Mouse (Mus musculus) natural killer cell, adult 2 months (primary cell): Measurements from ENCODE around the gene Nos1ap.

ENCODE experiments used
- DNase-seq, 2 experiments: peaks; one replicate each; pipeline ENCODE4 v3.0.0; 2022; ENCODE audit warnings: low spot score in 2 of 2

Nos1ap gene

GRCm38 (mm10) chr1:170466099-170467009 is 123.3 kb downstream of the Nos1ap start:
- DNase-seq: no peak

- no peak for DNase-seq
Observed at GRCm38 (mm10) chr1:170462140-170462539, 127.5 kb downstream of the Nos1ap start.

DNA sequence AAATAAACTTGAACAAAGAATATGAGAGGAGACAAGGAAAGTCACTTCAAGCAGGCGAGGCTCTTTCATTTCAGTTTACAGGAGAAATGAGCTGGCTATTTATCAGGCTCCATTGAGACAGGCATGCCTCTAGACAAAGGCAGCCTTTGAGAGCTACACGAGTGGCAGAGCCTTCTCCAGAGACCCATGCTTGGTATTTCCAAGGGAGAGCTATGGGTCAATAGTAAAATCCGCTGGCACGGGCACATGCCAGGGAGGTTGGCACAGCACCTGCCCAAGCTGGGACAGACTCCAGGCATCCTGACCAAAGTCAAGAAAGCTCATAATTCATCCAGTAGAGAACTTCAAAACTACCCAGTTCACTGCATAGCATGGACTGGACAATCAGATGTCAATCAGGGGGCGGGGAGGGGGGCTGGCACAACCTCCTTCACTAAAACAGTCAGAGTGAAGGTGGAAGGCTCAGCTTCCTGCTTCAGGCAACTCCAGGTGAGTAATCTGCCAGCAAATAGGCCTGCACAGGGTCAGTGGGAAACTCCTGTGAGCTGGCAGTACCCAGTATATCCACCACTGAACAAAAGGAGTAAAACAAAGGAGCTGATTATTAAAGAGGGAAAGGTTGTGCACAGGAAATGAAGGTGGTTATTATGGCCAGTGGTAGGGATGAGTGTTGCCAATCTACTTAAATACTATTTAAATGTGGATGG is 129.6 kb downstream of the Nos1ap start:
- DNase-seq: no peak

DNA sequence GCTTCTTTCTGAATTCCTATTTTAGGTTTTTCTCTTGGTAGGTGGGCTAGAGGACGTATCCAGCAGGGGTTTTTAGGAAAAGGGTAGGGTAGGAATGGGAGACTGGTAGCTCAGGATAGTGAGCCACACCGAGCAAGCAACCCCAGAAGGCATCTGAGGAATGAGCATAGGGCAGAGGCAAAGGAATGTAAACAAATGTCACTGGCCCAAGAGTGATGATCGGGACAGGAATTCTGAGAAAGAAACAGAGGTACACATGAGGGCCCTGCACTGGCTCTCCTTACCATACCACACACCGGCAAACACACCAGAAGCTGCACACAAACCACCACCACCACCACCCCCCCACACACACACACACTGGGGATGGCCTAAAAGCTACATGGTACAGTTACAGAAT is 132.0 kb downstream of the Nos1ap start:
- DNase-seq: no peak

GRCm38 (mm10) chr1:170455910-170456700 is 133.6 kb downstream of the Nos1ap start:
- DNase-seq: no peak

- no peak for DNase-seq
Observed at GRCm38 (mm10) chr1:170455387-170455786, 134.3 kb downstream of the Nos1ap start.

GRCm38 (mm10) chr1:170453455-170453854 is 136.2 kb downstream of the Nos1ap start:
- no peak for DNase-seq

DNA sequence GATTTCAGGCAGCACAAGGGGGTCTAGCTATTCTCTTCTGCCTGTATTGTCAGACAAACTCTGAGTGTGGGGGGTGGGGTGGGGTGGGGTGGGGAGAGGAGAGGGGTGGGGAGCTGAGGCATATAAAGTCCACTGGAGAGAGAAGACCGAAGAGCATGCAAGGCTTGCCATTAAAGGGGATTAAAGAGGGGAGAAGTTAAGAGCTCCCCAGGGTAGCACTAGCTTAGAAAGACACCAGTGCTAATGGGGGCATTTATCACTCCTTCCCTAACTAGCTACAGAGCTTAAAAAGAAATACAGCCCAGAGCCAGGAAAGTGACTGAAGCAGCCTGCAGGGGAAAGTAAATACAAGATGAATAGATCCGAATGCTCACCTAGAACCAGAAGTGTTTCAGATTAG is 141.4 kb downstream of the Nos1ap start:
- no peak for DNase-seq

DNA sequence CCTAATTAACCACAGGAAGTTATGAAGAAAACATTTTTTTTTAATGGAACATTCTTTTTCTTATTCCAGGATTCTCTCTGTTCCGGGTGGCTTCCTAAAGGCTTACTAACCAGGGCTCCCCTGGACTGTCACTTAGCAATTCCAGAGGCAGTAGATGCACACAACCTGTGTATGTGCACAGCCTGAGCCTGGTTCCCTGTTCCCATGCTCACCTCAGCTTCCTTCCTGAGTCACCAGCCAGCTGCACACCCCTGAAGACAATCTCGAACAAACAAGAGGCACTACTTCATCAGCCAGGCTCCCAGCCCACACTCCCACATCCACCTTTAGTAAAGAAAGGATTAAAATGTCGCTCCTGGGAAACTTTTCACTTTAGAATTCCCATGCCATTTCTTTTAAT is 144.2 kb downstream of the Nos1ap start:
- no peak for DNase-seq

DNA sequence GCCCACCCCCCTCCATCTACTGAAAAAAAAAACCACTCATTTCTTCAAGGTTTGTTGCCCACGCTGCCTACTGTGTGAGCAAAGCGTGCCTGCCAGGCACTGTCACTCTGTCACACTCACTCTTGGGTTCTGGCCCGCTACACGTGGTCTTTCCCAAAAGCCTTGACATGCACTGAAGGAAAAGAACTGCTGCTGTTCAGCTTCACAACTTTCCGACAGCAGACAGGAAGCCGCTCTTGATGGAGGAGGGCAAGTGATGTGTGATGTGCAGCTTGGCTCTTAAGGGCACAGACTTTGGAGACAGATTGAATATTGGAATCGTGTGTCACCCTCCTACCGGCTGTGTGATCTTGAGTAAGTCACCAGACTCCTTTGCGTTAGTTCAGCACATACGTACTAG is 149.3 kb downstream of the Nos1ap start:
- DNase-seq: no peak

DNA sequence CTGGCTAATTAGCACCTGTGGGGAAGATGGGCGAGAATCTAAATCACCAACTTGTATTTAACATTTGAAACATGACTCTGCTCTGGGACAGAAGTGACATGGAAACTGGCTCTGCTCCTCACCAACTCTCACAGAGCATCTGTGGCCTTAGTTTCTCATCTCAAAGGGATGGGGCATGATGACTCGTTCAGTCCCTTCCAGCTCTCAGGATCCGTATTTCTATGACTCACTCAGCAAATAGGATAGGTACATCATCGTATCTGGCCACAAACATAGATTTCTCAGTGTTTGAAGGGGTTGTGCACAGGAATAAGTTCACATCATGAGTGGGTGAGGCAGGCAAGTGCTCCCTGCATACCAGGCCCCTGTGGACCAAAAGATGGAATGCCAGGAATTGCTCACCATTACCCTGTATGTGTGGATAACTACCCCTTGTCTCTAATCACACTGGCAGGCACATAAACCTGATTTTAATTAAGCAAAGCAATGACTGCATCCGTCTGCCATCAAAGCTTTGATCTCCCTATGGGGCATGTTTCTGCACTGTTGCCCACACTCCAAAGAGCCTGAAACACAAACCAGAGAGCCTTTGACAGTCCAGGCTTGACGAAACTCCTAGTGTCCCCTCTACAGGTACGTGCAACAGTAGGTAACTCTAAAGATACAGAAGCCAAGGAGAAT is 151.1 kb downstream of the Nos1ap start:
- no peak for DNase-seq

- DNase-seq: no peak
Observed at GRCm38 (mm10) chr1:170434146-170434545, 155.5 kb downstream of the Nos1ap start.

GRCm38 (mm10) chr1:170433661-170434060 is 156.0 kb downstream of the Nos1ap start:
- DNase-seq: no peak

DNA sequence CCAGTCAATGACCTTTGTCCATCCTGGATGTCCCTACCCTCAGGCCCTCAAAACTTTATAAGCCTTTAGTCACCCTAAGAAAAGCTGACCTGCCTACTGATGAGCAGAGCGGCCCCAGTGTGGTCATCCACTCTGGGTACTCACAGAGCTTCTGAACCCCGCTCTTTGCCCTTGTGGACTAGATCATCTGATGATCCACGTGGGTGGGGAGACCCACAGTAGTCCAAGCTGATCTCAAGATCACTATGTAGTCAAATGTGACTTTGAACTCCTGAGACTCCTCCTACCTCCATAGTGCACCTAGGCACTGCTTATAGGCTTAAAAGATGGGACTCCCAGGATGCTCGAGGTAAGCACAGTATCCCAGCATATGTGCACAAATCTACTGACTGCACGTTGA is 157.4 kb downstream of the Nos1ap start:
- DNase-seq: no peak

DNA sequence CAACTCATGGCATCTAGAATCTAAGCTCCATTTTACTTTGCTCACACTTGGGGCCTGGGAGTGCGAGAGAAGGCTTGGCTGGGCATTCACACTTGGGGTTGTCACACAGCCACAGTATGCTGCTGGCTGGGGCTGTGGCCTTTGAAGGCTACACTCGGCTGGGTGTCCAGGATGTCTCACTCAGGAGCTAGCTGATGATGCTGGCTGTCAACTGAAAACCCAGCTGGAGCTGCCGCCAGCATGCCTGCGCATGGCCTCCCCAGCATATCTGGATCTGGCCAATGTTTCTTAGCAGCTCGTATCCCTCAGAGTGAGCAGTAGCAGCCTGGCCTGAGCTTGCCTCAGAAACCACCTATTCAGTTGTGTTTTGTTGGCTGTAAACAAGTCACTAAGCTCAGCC is 158.3 kb downstream of the Nos1ap start:
- no peak for DNase-seq

GRCm38 (mm10) chr1:170430660-170431059 is 159.0 kb downstream of the Nos1ap start:
- DNase-seq: no peak

GRCm38 (mm10) chr1:170429656-170430055 is 160.0 kb downstream of the Nos1ap start:
- no peak for DNase-seq

DNA sequence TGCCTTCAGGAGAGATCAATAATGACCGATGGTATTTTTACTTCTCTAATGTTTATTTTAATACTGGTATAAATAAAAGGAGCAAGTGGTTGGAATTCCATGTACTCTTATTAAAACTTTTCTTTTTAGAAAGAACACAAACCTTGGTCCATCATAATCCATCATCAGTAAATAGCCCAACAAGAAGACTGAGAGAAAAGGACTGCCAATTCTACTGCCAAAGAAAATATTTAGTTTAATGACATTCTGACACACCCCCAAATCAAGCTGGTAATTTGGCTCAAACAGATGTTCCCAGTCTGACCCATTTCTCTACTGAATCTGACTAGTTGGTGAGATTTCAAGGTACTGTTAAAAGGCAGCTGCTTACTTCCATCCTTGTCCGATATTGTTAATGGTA is 161.5 kb downstream of the Nos1ap start:
- no peak for DNase-seq

DNA sequence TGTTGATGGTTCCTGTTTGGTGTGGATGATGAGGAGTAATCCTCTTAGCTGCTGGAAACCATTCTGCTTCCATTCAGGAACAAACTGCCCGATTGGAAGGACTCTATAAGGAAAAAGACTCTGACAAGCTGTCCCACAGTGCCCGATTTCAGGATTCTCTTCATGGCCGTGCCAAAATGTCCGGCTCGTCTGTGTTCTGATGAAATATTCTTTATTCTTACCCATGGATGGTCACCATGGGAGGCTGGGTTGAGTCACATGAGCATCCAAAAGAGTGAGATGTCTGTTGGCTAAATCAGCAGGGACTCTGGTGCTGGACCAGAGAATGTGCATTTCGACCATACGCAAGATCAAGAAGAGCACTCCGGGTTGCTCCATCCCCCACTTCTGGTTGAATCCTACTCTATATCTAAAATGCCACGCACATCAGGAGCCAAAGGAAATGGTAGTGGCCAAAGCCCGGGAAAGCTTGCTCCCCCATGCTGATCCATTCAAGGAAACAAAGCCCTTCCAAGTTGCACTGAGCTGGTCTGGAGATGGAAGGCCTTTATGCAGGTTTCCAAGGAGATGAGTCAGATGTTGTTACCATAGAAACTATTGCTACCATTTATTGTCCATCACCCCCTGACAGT is 165.3 kb downstream of the Nos1ap start:
- DNase-seq: no peak

- no peak for DNase-seq
Observed at GRCm38 (mm10) chr1:170423048-170423447, 166.6 kb downstream of the Nos1ap start.

GRCm38 (mm10) chr1:170422188-170422587 is 167.5 kb downstream of the Nos1ap start:
- DNase-seq: no peak
